Mouse (Mus musculus) frontal cortex, adult (tissue): ENCODE data around the gene 1700025G04Rik.

Experiments used
- ATAC-seq: cut with Nextera tagmentation; 2 replicates; pipeline ENCODE4 v1.9.2; 2017; ENCODE audit warnings: mild to moderate bottlenecking, moderate library complexity, mixed read lengths; ENCODE audit not compliant: low TSS enrichment

Gene 1700025G04Rik

GRCm38 (mm10) chr1:152076222-152076845 lies 13.6 kb downstream of the 1700025G04Rik start:
- no peak for ATAC-seq

GRCm38 (mm10) chr1:152075725-152076124 lies 14.2 kb downstream of the 1700025G04Rik start:
- no peak for ATAC-seq

DNA sequence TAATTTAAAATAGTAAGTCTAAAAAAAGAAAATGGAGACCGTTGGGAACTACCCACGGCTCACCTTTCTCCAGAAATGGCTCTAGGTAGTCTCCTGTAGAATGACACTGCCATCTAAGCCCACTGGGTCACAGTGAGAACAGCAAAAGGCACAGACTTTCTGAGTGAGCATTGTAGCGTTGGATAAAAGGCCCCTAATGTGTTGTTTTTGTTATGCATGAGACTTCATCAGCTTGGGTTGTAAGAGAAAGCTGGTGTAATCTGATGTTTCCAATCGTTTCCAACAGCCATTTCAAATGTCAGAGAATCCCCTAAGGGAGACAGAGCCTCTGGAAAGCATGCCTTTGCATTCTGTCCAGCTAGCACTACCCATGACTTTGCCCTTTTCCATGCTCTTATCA lies 19.5 kb downstream of the 1700025G04Rik start:
- ATAC-seq = no peak

DNA sequence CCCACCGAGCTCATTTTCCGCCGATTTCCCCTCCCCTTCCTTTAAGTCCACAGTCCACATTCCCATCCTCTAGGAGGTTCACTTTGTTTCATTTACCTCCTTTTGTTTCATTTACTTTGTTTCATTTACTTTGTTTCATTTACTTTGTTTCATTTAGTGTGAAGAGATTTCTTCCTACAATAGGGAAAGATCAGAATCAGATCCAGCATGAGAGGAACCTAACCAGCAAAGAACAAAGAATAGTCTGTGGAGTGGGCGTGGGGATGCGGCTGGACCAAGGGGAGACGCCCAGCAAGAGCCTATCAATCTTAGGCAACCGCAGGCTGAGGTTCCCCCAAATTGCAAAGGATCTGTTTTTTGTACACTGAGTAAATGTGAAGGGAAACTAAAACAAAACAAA lies 20.2 kb downstream of the 1700025G04Rik start:
- no peak for ATAC-seq

GRCm38 (mm10) chr1:152067919-152068318 lies 22.0 kb downstream of the 1700025G04Rik start:
- ATAC-seq = no peak

- no peak for ATAC-seq
Observed at GRCm38 (mm10) chr1:152065527-152065926, 24.4 kb downstream of the 1700025G04Rik start.

GRCm38 (mm10) chr1:152063357-152064145 lies 26.4 kb downstream of the 1700025G04Rik start:
- ATAC-seq = no peak

GRCm38 (mm10) chr1:152061745-152062144 lies 28.2 kb downstream of the 1700025G04Rik start:
- ATAC-seq = no peak

DNA sequence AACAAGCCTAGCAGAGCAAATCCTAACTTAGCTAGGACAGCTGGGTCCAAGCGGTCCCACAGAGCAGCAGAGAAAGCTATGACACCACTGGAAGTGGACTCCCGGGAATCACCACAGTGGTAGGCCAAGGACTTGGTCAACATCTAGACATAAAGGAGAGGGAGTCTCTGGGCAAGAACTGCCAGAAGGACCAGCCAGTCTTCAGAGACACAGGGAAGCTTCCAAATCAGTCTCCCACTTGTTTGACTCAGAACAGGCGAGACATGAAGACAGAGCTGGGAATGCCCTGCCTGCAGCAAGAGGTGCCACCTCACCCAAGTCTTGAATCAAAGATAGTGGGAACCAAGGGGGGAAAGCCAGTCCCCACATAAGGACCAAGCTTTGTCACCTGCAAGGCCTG lies 29.7 kb downstream of the 1700025G04Rik start:
- peak; percentile 70 for ATAC-seq

DNA sequence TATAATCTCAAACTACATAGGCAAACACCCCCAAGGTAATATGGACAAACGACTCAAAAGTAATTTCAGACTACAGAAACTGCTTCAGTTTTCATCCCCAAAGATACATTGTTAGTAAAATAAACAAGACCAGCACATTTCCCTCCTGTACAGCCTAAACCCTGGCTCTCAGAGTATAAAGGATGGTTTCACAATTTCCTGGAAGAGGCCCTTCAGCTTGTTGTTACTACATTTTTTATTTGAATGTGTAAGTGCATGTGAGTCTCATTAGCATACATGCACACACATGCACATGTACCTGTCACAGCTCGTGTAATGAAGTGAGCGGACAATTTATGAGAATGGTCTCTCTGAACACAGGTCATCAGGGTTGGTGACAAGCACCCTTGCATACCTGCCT lies 31.1 kb downstream of the 1700025G04Rik start:
- no peak for ATAC-seq

GRCm38 (mm10) chr1:152053112-152053511 lies 36.8 kb downstream of the 1700025G04Rik start:
- ATAC-seq = no peak

DNA sequence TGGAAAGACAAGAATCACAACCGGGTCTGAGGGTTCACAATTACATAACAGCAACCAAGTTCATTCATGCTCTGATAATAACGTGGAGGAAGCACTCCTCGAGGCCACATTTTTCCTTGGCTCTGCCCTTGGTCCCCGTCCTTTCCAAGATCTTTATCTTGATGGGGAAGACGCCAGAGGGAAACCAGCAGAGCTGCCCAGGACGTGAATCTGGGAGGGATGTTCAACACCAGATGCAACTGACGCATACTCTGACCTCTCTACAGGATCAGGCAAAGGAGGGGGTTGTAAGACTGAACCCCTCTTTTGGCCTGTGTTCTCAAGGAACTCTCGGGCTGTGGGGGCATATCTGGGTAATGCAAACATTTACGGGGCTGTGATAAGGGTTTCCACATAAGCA lies 38.1 kb downstream of the 1700025G04Rik start:
- no peak for ATAC-seq

- no peak for ATAC-seq
Observed at GRCm38 (mm10) chr1:152050037-152050436, 39.9 kb downstream of the 1700025G04Rik start.

GRCm38 (mm10) chr1:152048291-152048690 lies 41.6 kb downstream of the 1700025G04Rik start:
- peak; percentile 68 for ATAC-seq

- no peak for ATAC-seq
Observed at GRCm38 (mm10) chr1:152047416-152047815, 42.5 kb downstream of the 1700025G04Rik start.

GRCm38 (mm10) chr1:152043453-152043852 lies 46.5 kb downstream of the 1700025G04Rik start:
- ATAC-seq = no peak

DNA sequence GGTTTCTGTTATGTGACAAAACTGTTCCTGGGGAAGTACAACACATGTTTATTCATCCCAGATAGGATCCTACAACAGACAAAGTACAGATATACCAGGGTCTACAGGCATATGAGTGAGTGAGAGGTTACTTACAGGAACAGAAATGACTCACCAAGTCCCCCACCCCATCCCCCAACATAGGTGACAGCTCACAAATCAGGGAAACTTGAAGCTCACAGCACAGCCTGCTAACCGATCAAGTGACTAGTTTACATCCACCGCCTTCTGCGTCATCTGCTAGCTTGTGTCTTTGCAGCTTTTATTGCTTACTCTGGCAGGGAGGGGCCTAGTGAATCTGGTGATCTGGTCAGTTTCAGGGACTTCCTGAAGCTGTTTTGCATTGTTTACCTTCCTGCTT lies 47.5 kb downstream of the 1700025G04Rik start:
- ATAC-seq = no peak

- no peak for ATAC-seq
Observed at GRCm38 (mm10) chr1:152041005-152041404, 48.9 kb downstream of the 1700025G04Rik start.

DNA sequence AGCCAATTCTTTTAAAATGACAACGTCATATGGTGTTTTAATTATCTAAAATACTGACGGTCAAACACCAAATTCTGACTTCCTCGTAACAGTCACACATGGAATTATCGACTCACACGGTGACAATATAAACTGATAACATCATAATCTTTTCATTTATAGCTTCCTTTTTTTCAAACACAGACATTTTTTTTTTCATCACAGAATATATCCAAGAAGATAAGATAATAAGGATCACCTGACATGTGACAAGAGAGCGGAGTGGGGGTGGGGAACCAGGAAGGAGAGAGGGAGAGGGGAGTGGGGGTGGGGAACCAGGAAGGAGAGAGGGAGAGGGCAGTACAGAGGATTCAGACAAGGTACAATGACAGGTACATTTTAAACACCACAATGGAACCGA lies 49.9 kb downstream of the 1700025G04Rik start:
- no peak for ATAC-seq

DNA sequence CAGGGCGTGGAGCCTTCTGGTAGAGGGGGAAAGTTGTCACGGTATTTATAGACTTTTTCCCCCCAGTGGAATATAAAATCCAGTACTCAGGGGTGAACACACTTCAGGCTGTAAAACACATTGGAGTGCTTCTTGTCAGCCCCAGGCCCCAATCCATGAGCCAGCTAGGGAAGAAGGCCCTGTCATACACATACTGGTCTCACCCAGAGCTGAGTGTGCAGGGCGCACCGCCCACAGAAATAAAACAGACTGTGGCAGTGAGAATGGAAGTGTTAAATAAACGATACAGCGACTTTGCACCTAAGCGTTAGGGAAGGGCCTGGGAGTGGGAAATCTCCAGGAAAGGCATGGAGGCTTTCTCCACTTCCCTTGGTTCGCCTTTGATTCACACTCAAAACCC lies 50.3 kb downstream of the 1700025G04Rik start:
- peak; percentile 69 for ATAC-seq

DNA sequence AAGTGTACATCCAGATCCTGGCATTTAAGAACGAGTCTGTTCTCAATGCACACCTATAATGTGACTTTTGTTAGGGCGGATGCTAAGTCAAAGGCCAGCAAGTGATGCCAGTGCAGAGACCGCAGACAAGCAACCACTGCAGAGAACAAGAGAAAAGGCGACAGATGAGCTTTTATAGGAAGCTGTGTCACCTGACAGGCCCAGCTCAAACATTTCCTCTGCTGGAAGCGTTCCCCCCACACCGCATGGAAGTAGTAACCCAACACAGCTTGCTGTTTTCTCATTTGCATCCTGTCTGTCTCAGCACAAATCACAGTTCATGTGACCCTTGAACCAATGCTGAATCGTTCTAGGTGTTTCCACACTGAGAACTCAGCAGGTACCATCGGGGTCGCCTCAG lies 51.8 kb downstream of the 1700025G04Rik start:
- no peak for ATAC-seq

- no peak for ATAC-seq
Observed at GRCm38 (mm10) chr1:152037589-152037988, 52.3 kb downstream of the 1700025G04Rik start.

DNA sequence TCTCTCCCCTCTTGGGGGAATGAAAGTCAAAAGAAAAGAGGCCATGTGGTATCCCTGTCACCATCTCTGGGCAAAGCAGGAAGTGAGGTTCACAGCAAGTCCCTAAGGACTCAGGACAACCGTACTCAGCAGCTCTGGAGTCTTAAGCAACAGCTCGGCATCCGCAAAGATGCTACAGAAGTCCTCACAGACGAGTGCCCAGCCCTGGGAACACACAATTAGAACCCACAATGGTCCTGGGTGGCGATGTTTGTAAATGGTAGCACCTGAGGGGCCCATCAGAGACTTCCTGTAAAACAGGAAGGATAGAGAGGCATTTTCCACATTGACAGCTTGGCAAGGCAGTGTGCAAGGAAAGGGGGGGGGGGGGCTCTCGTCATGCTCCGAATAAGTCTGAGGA lies 55.2 kb downstream of the 1700025G04Rik start:
- no peak for ATAC-seq
